In genomic region chr9:64651181-64651580, GRCm38 (mm10) we compare ENCODE assay signal across 25 mouse cellular contexts.
DNase-seq lines count a peak whose midpoint lies in the region; ATAC-seq and TF ChIP-seq lines count a peak whose summit lies in the region.
"Had no signal": no experiment of that assay in that cellular context is flagged by ENCODE, and none has a peak within 500 bp of the region (broad histone marks: within the 10 kb centered on the region; RNA-seq: fewer than 3 reads in every experiment).

No protein-coding gene starts in this region.

- peak; percentile 72 for DNase-seq in kidney, adult 2 months
- DNase-seq in kidney, postnatal 36 days: peak; percentile 31
- peak; percentile 33 for DNase-seq in ES-CJ7 (ENCODE audit: low read depth, low spot score)
- peak; percentile 32 for DNase-seq in ZHBTc4 (ENCODE audit: low read depth, low spot score)
- no peak for DNase-seq in left cerebral cortex, adult 18-20 months (ENCODE audit: low spot score in 2 of 2)
- DNase-seq: adrenal gland, postnatal 10 days; adrenal gland, postnatal 36 days; B cell, adult 2 months; cerebellum, adult 18-20 months; cerebellum, adult 9-10 months; cerebellum, postnatal 14 days; gastrocnemius, postnatal 10 days; gastrocnemius, postnatal 36 days; heart, adult 2 months; heart, postnatal 14 days; heart, postnatal 4 days had no signal

- H3K36me3 ChIP-seq in kidney, adult 2 months (ENCODE audit: control insufficient read depth, insufficient read depth, low read length): no peaks in the 10 kb centered on the region
- no peaks in the 10 kb centered on the region for H3K36me3 ChIP-seq in kidney, embryonic 14.5 days (ENCODE audit: control insufficient read depth, insufficient read depth, low read length)
- no peaks in the 10 kb centered on the region for H3K36me3 ChIP-seq in kidney, embryonic 16.5 days (ENCODE audit: insufficient read depth, low read length)
- H3K36me3 ChIP-seq: forebrain, embryonic 10.5 days; heart, embryonic 10.5 days; heart, embryonic 13.5 days had no signal

- peaks cover 6% of the 10 kb centered on the region; the same call in 1 of the 2 replicates for H3K4me1 ChIP-seq in kidney, adult 2 months (ENCODE audit: control insufficient read depth, insufficient read depth, low read length)
- H3K4me1 ChIP-seq in kidney, embryonic 14.5 days (ENCODE audit: control insufficient read depth, insufficient read depth, low read length): no peaks in the 10 kb centered on the region
- H3K4me1 ChIP-seq in kidney, embryonic 16.5 days (ENCODE audit: insufficient read depth, low read length): no peaks in the 10 kb centered on the region
- H3K4me1 ChIP-seq: heart, embryonic 13.5 days had no signal

- no peak for TF ChIP-seq CTCF in kidney, adult 2 months (conservative IDR thresholded peaks at IDR 0.05; ENCODE audit: insufficient read depth, insufficient read length, low read depth, low read length)

- no peak overlapping the region for H3K27ac ChIP-seq in kidney, adult 2 months (ENCODE audit: insufficient read depth, low read depth, low read length)
- H3K27ac ChIP-seq in kidney, embryonic 14.5 days (ENCODE audit: low read depth, low read length): no peak overlapping the region
- H3K27ac ChIP-seq in kidney, embryonic 16.5 days (ENCODE audit: low read length): no peak overlapping the region
- H3K27ac ChIP-seq: forebrain, embryonic 10.5 days; forebrain, embryonic 13.5 days; heart, adult 2 months; heart, embryonic 10.5 days; heart, embryonic 13.5 days; hindbrain, embryonic 14.5 days had no signal

- ATAC-seq in kidney, embryonic 14.5 days (ENCODE audit: low FRiP score, low TSS enrichment): no peak
- ATAC-seq in kidney, embryonic 16.5 days (ENCODE audit: low FRiP score, low TSS enrichment): no peak
- ATAC-seq: forebrain, embryonic 13.5 days; forebrain, embryonic 16.5 days had no signal

- H3K27me3 ChIP-seq in kidney, adult 2 months (replicated peaks; ENCODE audit: control insufficient read depth, insufficient read depth, low read length): no peaks in the 10 kb centered on the region
- H3K27me3 ChIP-seq in kidney, embryonic 14.5 days (ENCODE audit: control insufficient read depth, insufficient read depth, low read length): no peaks in the 10 kb centered on the region
- H3K27me3 ChIP-seq in kidney, embryonic 16.5 days (ENCODE audit: insufficient read depth, low read length): no peaks in the 10 kb centered on the region
- H3K27me3 ChIP-seq: CH12.LX; forebrain, embryonic 13.5 days had no signal

- H3K9ac ChIP-seq in kidney, embryonic 14.5 days (ENCODE audit: low read depth, low read length): no peak overlapping the region
- no peak overlapping the region for H3K9ac ChIP-seq in kidney, embryonic 16.5 days (replicated peaks; ENCODE audit: low read length)
- H3K9ac ChIP-seq: forebrain, embryonic 13.5 days; heart, embryonic 13.5 days; hindbrain, embryonic 14.5 days had no signal

- WGBS in kidney, adult 2 months: 62% methylated on average over 1 of the region's 1 CpGs
- WGBS in kidney, embryonic 14.5 days: 84% methylated on average over 1 of the region's 1 CpGs
- WGBS in kidney, embryonic 16.5 days: 88% methylated on average over 1 of the region's 1 CpGs

- no peaks in the 10 kb centered on the region for H3K9me3 ChIP-seq in kidney, embryonic 14.5 days (ENCODE audit: control insufficient read depth, low read length)
- H3K9me3 ChIP-seq in kidney, embryonic 16.5 days (ENCODE audit: low read length): no peaks in the 10 kb centered on the region
- H3K9me3 ChIP-seq: forebrain, embryonic 10.5 days; forebrain, embryonic 13.5 days; heart, embryonic 10.5 days; heart, embryonic 13.5 days had no signal

- no peak for TF ChIP-seq POLR2A in kidney, adult 2 months (IDR thresholded peaks at IDR 0.05; ENCODE audit: low read depth, low read length)

- no peak overlapping the region for H3K4me3 ChIP-seq in kidney, adult 2 months (ENCODE audit: insufficient read depth, low read depth, low read length)
- H3K4me3 ChIP-seq in kidney, embryonic 14.5 days (ENCODE audit: low read length): no peak overlapping the region
- H3K4me3 ChIP-seq in kidney, embryonic 16.5 days (ENCODE audit: low read length): no peak overlapping the region
- H3K4me3 ChIP-seq: forebrain, embryonic 10.5 days; forebrain, embryonic 13.5 days; heart, adult 2 months; heart, embryonic 10.5 days; heart, embryonic 13.5 days had no signal

- no peak overlapping the region for H3K4me2 ChIP-seq in kidney, embryonic 14.5 days (replicated peaks; ENCODE audit: low read depth, low read length)
- H3K4me2 ChIP-seq in kidney, embryonic 16.5 days (replicated peaks; ENCODE audit: low read depth, low read length): no peak overlapping the region
- H3K4me2 ChIP-seq: forebrain, embryonic 13.5 days; heart, embryonic 13.5 days; hindbrain, embryonic 14.5 days had no signal

Comparison
In these comparisons a context has a peak if more than half of its experiments do, and no peak if none do; other contexts are left out.
1. DNase-seq: peak in kidney, adult 2 months (single experiment), kidney, postnatal 36 days (2 of 2), ES-CJ7 (single experiment) and ZHBTc4 (single experiment); none in left cerebral cortex, adult 18-20 months (0 of 2).